Mouse (Mus musculus): ENCODE measurements around the gene BC049715.

DNA sequence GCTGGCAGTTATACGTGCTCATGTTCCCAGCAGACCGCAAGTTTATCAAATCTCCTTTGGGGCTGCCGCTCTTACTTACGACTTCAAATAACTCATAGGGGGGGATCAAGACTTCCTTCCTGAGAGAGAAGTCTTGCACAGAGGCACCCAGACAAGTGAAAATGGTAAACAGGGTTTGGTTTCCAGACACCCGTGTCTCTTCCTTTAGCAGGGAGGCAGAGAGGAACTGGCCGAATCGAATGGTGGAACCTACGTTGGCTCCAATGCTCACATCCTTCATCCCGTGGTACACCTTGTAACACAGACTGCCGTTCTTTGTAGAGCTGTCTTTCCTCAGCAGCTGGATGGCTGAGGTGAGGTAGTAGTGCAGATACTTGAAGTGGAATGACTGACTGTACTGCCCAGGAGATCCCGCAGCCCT, 26.9 kb downstream of the BC049715 start:
- TF ChIP-seq CTCF (IDR thresholded peaks at IDR 0.05; ENCODE audit: extremely low read depth, insufficient read depth, low read length) (no peak), POLR2A (IDR thresholded peaks at IDR 0.05; ENCODE audit: extremely low read depth, insufficient read depth, low read length) (no peak)

Data from cortical plate, adult 2 months (tissue).